Mouse (Mus musculus) megakaryocyte, embryonic 14.5 days (primary cell): ENCODE results near the gene Zdhhc13.

Experiments used
- FLI1 ChIP-seq: IDR thresholded peaks from 2 replicates; pipeline ENCODE4 v1.6.1; 2012; ENCODE audit warnings: low read length, inconsistent platforms, mixed read lengths
- GATA1 ChIP-seq: IDR thresholded peaks from 3 replicates; pipeline ENCODE4 v1.6.1; 2012; ENCODE audit warnings: mixed read lengths, low read length, inconsistent platforms, borderline replicate concordance

GRCm38 (mm10) chr7:48861796-48862195, 73.0 kb downstream of the Zdhhc13 start:
- no peak for TF ChIP-seq GATA1
- no peak for TF ChIP-seq FLI1
